Mouse (Mus musculus) liver, embryonic 12.5 days (tissue): ENCODE data around the gene Dcst2. TPM values are rescaled to one million over a fixed set of nuclear protein-coding genes. Genes with fewer than 3 reads are reported as not detected.
A peak's percentile ranks its signal among the peaks of the same experiment; 100 is the strongest.

Source experiments
- ATAC-seq: fragments of 200-750 bp; cut with Nextera tagmentation; 2 replicates; pipeline ENCODE4 v1.8.0; 2017; ENCODE audit warnings: moderate number of reproducible peaks, mild to moderate bottlenecking, moderate library complexity
- H3K27ac ChIP-seq: fragments of 300-500 bp; sonication (generic); 2 replicates; pipeline ENCODE4 v1.5.1; 2016; ENCODE audit warnings: mild to moderate bottlenecking
- H3K27me3 ChIP-seq: fragments of 300-500 bp; sonication (generic); replicated peaks from 2 replicates; pipeline ENCODE4 v1.6.1; 2016; ENCODE audit warnings: mild to moderate bottlenecking, moderate library complexity
- H3K36me3 ChIP-seq: fragments of 300-500 bp; sonication (generic); 2 replicates; pipeline ENCODE4 v1.6.1; 2016; ENCODE audit warnings: mild to moderate bottlenecking, moderate library complexity
- H3K4me1 ChIP-seq: fragments of 300-500 bp; sonication (generic); 2 replicates; pipeline ENCODE4 v1.6.1; 2016
- H3K4me2 ChIP-seq: fragments of 300-500 bp; sonication (generic); 2 replicates; pipeline ENCODE4 v1.6.1; 2016; ENCODE audit warnings: mild to moderate bottlenecking, moderate library complexity
- H3K4me3 ChIP-seq: fragments of 300-500 bp; sonication (generic); 2 replicates; pipeline ENCODE4 v1.5.1; 2016; ENCODE audit warnings: mild to moderate bottlenecking, moderate library complexity
- H3K9ac ChIP-seq: fragments of 300-500 bp; sonication (generic); 2 replicates; pipeline ENCODE4 v1.6.1; 2016; ENCODE audit warnings: mild to moderate bottlenecking, moderate library complexity
- H3K9me3 ChIP-seq: fragments of 300-500 bp; sonication (generic); replicated peaks from 2 replicates; pipeline ENCODE4 v1.6.1; 2016; ENCODE audit warnings: mild to moderate bottlenecking, moderate library complexity
- WGBS: fragments of 180-500 bp; shearing (Covaris S2); methylation state at CpG from one replicate; pipeline ENCODE4 v1.1.7; 2016; ENCODE audit not compliant: insufficient replicate concordance; 5-methylcytosine and 5-hydroxymethylcytosine counted together
- polyA plus RNA-seq: library from polyadenylated mRNA; unstranded; fragments of >200 nt; fragmentation: Nextera tagmentation; extraction: Ambion mirVana; gene quantifications from 2 replicates; pipeline ENCODE4 v1.2.1, GENCODE M21; 2016

The Dcst2 gene
- polyA plus RNA-seq, 1 experiment from 2014 or later = 0.05 TPM

DNA sequence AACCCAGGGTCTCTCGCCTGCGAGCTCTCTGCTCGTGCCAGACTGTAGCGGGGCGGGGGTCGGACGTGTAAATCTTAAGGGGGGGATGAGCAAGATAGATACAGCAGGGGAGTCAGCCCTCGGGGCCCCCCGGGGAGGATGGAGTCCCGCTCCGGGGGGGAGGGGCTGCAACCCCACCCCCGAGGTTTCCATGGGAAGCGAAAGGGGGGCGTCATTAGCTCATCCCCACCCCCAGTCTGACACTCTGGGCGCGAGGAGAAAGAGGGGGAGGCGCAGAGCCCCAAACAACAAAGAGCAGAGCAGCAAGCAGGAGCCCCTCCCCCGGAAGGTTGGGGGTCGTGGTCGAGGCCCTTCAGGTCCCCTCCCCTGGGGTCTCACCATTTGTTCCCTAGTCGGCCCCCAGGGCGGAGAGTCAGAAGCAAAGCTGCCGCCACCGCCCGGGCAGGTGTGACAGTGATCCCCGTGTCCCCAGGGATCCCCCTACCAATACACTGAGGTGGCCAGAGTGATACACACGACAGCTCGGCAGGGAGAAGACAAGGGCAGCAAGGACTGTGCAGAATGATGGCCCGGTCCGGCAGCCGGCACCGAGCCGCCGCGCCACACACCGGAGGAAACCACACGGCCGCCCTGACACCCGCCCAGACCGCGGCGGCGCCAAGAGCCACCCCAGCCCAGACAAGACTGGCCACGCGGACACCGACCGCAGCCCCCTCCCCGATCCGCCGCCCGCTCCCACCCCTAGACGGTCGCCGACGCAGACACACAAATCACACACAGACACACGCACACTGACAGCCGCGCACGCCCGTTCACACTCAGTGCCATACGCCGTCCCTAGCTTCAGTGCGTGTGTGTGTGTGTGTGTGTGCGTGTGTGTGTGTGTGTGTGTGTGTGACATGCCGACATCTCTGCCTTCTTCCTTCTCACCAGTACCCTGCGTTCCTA lies 40.3 kb upstream of the Dcst2 start:
- Histone ChIP-seq H3K9me3 (no peaks in the 10 kb centered on the region), H3K27ac (no peak overlapping the region), H3K4me2 (peak overlapping the region; percentile 75), H3K9ac (no peak overlapping the region), H3K4me1 (peaks cover 38% of the 10 kb centered on the region), H3K27me3 (peaks cover 98% of the 10 kb centered on the region), H3K36me3 (no peaks in the 10 kb centered on the region), H3K4me3 (peak overlapping the region; percentile 50)
- no peak for ATAC-seq
- WGBS = 3% methylated on average over 66 of the region's 66 CpGs

DNA sequence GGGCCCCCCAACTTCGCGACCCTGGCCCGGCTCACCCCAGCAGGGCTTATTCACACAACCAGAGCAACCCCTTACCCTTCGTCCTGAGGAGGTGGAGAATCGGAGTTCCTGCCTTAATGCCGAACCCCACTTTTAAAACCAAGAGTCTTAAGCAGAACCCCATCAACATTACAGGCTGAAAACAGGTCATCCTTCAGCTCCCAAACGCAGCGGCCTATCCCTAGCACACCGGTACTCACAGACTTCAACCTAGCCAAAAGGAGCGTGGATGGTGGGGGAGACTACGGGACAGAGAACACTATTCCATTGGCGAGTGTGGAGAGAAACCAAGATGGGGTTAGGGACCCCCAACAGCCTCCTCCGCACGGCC lies 39.7 kb upstream of the Dcst2 start:
- peak overlapping the region; percentile 50 for H3K4me3 ChIP-seq
- WGBS = 3% methylated on average over 14 of the region's 14 CpGs
- peak overlapping the region; percentile 75 for H3K4me2 ChIP-seq
- peaks cover 37% of the 10 kb centered on the region for H3K4me1 ChIP-seq
- 0 out of 2 replicates have a peak overlapping the region, but pooled peaks have one; percentile 8 for H3K9ac ChIP-seq
- ATAC-seq = no peak
- H3K9me3 ChIP-seq = no peaks in the 10 kb centered on the region
- no peak overlapping the region for H3K27ac ChIP-seq
- H3K36me3 ChIP-seq = no peaks in the 10 kb centered on the region
- H3K27me3 ChIP-seq = peaks cover 98% of the 10 kb centered on the region

DNA sequence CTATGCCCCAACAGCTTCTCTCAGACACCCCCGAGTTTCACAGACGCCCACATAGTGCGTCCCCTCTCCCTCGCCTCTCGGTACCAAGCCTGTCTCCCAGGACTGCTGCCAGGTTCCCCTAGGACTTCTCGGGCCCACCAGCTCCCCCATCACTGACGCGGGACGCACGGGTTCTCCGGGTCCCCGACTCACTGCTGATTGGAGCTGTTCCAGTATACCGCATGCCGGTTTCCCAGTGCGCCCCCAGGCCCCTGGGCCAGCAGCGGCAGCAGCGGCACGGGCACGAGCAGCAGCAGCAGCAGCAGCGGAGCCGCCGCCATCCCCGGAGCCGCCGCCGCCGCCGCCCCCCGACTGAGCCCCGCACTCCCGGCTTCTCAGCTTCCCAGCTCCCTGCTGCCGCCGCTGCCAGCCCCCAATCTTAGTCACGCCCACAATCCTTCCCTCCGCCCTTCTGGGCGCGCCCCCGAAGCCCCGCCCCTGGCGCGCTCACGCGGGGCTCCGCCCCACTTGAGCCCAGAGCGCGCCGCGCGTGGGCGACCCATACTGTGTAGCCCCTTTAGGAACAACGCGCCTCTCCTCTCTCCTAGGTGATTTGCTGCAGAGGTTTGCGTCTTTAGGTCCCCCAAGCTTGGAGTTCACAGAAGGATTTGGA lies 39.1 kb upstream of the Dcst2 start, which contains the start of gene Efna3:
Efna3 (minus strand) TSS at position 452 of the 652 bp plus-strand sequence.
- H3K9ac ChIP-seq = peak within 1 kb of the TSS; percentile 8; the same call in 1 of the 2 replicates
- WGBS = 2% methylated on average over 51 of the region's 53 CpGs

GRCm38 (mm10) chr3:89325882-89326281 lies 35.9 kb upstream of the Dcst2 start:
- no peak overlapping the region for H3K4me3 ChIP-seq
- H3K9me3 ChIP-seq = no peaks in the 10 kb centered on the region
- H3K4me1 ChIP-seq = peaks cover 25% of the 10 kb centered on the region
- WGBS = 62% methylated on average over 8 of the region's 8 CpGs
- H3K4me2 ChIP-seq = no peak overlapping the region
- no peaks in the 10 kb centered on the region for H3K36me3 ChIP-seq
- H3K27ac ChIP-seq = no peak overlapping the region
- no peak for ATAC-seq
- H3K27me3 ChIP-seq = peaks cover 93% of the 10 kb centered on the region
- no peak overlapping the region for H3K9ac ChIP-seq

More for the DNA sequence above, 39.1 kb upstream of the Dcst2 start, which contains the start of gene Efna3:
- ATAC-seq = peak; percentile 9; the same call in 1 of the 2 replicates
- Histone ChIP-seq H3K9me3 (no peaks in the 10 kb centered on the region), H3K27me3 (peaks cover 98% of the 10 kb centered on the region), H3K36me3 (no peaks in the 10 kb centered on the region), H3K4me3 (peak within 1 kb of the TSS; percentile 50), H3K4me1 (peaks cover 37% of the 10 kb centered on the region), H3K27ac (no peak within 1 kb of the TSS), H3K4me2 (peak within 1 kb of the TSS; percentile 75)

- no peak overlapping the region for H3K4me3 ChIP-seq
- H3K4me2 ChIP-seq = no peak overlapping the region
- ATAC-seq = no peak
- H3K36me3 ChIP-seq = no peaks in the 10 kb centered on the region
- peaks cover 92% of the 10 kb centered on the region for H3K27me3 ChIP-seq
- H3K9ac ChIP-seq = no peak overlapping the region
- no peak overlapping the region for H3K27ac ChIP-seq
- WGBS = 54% methylated on average over 9 of the region's 9 CpGs
- peaks cover 11% of the 10 kb centered on the region for H3K4me1 ChIP-seq
- H3K9me3 ChIP-seq = no peaks in the 10 kb centered on the region
These were observed 34.4 kb upstream of the Dcst2 start for GRCm38 (mm10) chr3:89327371-89327870.

DNA sequence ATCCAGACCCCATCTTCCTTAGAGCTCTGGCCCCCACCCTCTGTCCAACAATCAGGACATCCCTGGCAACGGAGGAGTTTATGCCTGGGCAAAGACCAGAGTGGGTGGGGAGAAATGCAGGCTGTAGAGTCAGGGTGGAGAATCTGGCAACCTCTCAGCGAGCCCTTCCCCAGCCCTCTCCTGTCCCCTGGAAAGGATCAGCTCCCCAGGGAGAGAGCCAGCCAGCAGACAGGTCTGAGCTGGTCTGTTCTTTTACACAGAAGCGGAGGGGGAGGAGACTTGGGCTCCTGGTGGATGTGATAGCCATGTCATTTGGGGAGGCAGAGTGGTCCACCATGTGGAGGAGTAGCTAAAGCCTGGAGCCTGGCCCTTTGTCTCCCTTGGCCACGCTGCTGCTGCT lies 33.2 kb upstream of the Dcst2 start:
- Histone ChIP-seq H3K9me3 (no peaks in the 10 kb centered on the region), H3K36me3 (no peaks in the 10 kb centered on the region), H3K27me3 (peaks cover 91% of the 10 kb centered on the region), H3K27ac (no peak overlapping the region), H3K9ac (no peak overlapping the region), H3K4me1 (0 out of 2 replicates have a peak, but pooled peaks cover 7% of the 10 kb centered on the region), H3K4me2 (no peak overlapping the region), H3K4me3 (no peak overlapping the region)
- WGBS = 19% methylated on average over 4 of the region's 4 CpGs
- ATAC-seq = no peak

DNA sequence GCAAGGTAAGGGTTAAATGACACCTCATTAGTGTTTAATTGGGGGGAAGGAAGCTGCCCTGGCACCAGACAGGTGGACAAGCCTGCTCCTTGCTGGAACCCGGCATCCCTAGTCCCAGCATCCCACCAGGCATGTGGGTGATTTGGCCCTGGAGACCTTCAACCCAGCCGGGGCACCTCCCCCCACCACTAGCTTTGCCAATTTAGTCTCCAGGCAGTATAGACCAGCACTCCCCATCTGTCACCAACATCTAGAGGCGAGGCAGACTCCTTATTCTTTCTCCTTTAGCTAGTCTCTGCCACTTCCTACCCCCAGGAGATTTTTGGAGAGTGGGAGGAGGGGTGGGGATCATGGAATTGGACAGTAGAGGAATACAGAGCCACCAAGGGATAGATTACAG lies 31.4 kb upstream of the Dcst2 start:
- Histone ChIP-seq H3K4me3 (no peak overlapping the region), H3K27ac (no peak overlapping the region), H3K36me3 (no peaks in the 10 kb centered on the region), H3K9me3 (no peaks in the 10 kb centered on the region), H3K4me2 (no peak overlapping the region), H3K4me1 (0 out of 2 replicates have a peak, but pooled peaks cover 7% of the 10 kb centered on the region), H3K27me3 (peaks cover 93% of the 10 kb centered on the region), H3K9ac (no peak overlapping the region)
- no peak for ATAC-seq
- WGBS = 48% methylated on average over 3 of the region's 3 CpGs

- Histone ChIP-seq H3K4me2 (no peak overlapping the region), H3K36me3 (no peaks in the 10 kb centered on the region), H3K27ac (no peak overlapping the region), H3K27me3 (peaks cover 91% of the 10 kb centered on the region), H3K4me3 (no peak overlapping the region), H3K9ac (no peak overlapping the region), H3K4me1 (0 out of 2 replicates have a peak, but pooled peaks cover 7% of the 10 kb centered on the region), H3K9me3 (no peaks in the 10 kb centered on the region)
- no peak for ATAC-seq
- WGBS = 22% methylated on average over 10 of the region's 10 CpGs
These were observed 30.8 kb upstream of the Dcst2 start for GRCm38 (mm10) chr3:89330948-89331347.

GRCm38 (mm10) chr3:89331561-89331960 lies 30.2 kb upstream of the Dcst2 start:
- ATAC-seq = no peak
- Histone ChIP-seq H3K9me3 (no peaks in the 10 kb centered on the region), H3K4me2 (no peak overlapping the region), H3K27ac (no peak overlapping the region), H3K4me1 (0 out of 2 replicates have a peak, but pooled peaks cover 10% of the 10 kb centered on the region), H3K9ac (no peak overlapping the region), H3K36me3 (no peaks in the 10 kb centered on the region), H3K4me3 (no peak overlapping the region), H3K27me3 (peaks cover 91% of the 10 kb centered on the region)
- 52% methylated on average over 13 of the region's 13 CpGs for WGBS

DNA sequence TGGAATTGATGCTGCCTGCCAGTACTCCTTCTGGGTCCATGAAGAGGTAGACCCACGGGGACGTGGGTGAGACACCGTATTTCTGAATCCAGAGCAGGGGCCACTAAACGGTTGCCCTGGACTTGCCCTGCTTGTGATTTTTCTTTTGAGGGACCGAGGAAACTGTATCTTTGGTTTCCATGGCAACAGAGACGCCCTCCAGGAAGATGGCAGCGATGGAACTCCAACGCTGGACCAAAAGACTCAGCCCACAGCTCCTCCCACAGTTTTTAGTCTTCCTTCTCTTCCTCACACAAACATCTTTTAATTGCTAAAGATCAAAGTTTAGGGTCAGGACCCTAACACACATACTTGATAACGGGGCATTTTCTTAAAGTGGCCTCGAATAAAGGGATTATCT lies 29.8 kb upstream of the Dcst2 start:
- peaks cover 13% of the 10 kb centered on the region; the same call in 1 of the 2 replicates for H3K4me1 ChIP-seq
- peaks cover 91% of the 10 kb centered on the region for H3K27me3 ChIP-seq
- no peak overlapping the region for H3K4me2 ChIP-seq
- no peak for ATAC-seq
- H3K36me3 ChIP-seq = no peaks in the 10 kb centered on the region
- H3K27ac ChIP-seq = no peak overlapping the region
- H3K9ac ChIP-seq = no peak overlapping the region
- 53% methylated on average over 10 of the region's 10 CpGs for whole genome bisulfite sequencing
- H3K4me3 ChIP-seq = no peak overlapping the region
- no peaks in the 10 kb centered on the region for H3K9me3 ChIP-seq

DNA sequence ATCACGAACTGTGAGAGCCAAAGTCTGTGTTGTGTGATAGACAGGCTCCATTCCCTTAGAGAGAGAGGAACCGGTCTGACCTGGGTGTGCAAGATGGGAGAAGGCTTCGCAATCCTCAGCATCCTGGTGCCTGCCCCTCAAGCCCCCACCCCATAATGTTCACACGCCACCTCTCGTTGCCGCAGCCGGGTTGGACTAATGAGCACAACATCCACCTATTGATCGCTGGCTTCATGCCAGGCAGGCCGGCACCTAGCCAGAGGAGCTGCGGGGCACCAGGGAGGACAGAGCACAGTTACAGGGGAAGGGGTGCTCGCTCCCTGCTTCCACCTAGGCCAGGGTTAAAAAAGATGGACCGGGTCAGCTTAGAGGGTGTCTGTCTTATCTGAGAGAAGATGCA lies 29.3 kb upstream of the Dcst2 start:
- ATAC-seq = no peak
- Histone ChIP-seq H3K4me3 (no peak overlapping the region), H3K9ac (no peak overlapping the region), H3K36me3 (no peaks in the 10 kb centered on the region), H3K4me1 (peaks cover 18% of the 10 kb centered on the region), H3K27me3 (peaks cover 91% of the 10 kb centered on the region), H3K27ac (no peak overlapping the region), H3K4me2 (no peak overlapping the region), H3K9me3 (no peaks in the 10 kb centered on the region)
- WGBS = 56% methylated on average over 12 of the region's 12 CpGs

- H3K9ac ChIP-seq = no peak overlapping the region
- 78% methylated on average over 11 of the region's 11 CpGs for WGBS
- no peaks in the 10 kb centered on the region for H3K36me3 ChIP-seq
- no peak overlapping the region for H3K4me3 ChIP-seq
- no peak overlapping the region for H3K27ac ChIP-seq
- ATAC-seq = no peak
- H3K9me3 ChIP-seq = no peaks in the 10 kb centered on the region
- peaks cover 91% of the 10 kb centered on the region for H3K27me3 ChIP-seq
- H3K4me1 ChIP-seq = peaks cover 23% of the 10 kb centered on the region
- no peak overlapping the region for H3K4me2 ChIP-seq
These were observed 28.7 kb upstream of the Dcst2 start for GRCm38 (mm10) chr3:89333053-89333452.
